Mouse (Mus musculus): ENCODE measurements at regions not wholly inside any gene's neighbourhood (a gene's known extent, or its start where the extent isn't known, plus 50 kb on each side); places are given as distances from the start of the nearest gene placed in this dataset.

DNA sequence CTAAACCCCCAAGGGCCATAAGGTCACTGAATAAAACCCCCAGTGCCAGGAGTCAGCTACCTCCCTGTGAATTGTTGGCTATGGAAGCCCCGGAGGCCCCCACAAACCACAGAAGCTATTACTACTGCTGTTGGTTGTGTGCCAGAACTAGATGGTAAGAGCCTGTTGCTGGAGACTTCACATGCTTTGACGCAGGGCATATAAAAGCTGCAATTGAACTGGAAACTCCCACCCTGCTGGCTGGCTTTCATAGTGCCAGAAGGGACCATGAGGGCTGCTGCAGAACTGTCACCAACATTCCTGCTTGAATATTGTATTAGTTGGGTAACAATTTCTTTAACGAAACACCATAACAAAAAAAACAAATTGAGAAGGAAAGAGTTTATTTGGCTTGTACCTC is 66.9 kb upstream of the Tbc1d5 start:
- no peak overlapping the region for H3K27ac ChIP-seq (ENCODE audit: low read depth)
- no peak overlapping the region for H3K4me3 ChIP-seq (ENCODE audit: low read depth, low read length)
- TF ChIP-seq CTCF (IDR thresholded peaks at IDR 0.05; ENCODE audit: low read depth) (no peak), EP300 (IDR thresholded peaks at IDR 0.05; ENCODE audit: low read depth) (no peak)
- no peaks in the 10 kb centered on the region for H3K9me3 ChIP-seq (ENCODE audit: low read length)
- DNase-seq (no peak), ATAC-seq (no peak)
- H3K4me2 ChIP-seq (ENCODE audit: low read depth, low read length), result no peak overlapping the region
- no peaks in the 10 kb centered on the region for H3K27me3 ChIP-seq (ENCODE audit: insufficient read depth, low read length)
- 76% methylated on average over 3 of the region's 3 CpGs for WGBS (ENCODE audit: insufficient replicate concordance)
- no peaks in the 10 kb centered on the region for H3K4me1 ChIP-seq (ENCODE audit: insufficient read depth)
- no peak overlapping the region for H3K9ac ChIP-seq (replicated peaks)
- no peaks in the 10 kb centered on the region for H3K36me3 ChIP-seq (replicated peaks; ENCODE audit: insufficient read depth, low read length)

DNA sequence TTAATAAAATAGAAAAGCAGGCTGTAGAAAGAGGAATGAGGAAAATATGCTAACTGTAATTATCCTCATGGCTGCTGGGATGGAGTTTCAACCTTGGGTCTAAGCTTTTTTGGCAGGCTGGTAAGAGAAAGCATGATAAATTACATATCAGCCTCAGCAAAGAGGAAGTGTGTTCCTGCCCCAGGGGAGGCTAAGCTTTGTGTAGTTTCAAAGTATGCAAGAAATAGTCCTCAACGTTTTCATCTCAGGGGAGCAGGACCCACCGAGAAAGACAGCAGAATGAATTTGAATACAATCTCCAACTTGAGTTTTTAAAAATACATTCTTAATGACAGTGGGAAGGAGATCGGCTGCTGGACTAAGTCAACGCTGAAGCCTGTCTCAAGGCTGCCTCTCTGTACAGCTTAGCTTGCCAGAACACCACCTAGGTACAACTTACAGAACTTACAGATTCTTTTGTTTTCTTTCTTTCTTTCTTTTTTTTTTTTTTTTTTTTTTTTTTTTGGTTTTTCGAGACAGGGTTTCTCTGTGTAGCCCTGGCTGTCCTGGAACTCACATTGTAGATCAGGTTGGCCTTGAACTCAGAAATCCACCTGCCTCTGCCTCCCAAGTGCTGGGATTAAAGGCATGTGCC is 61.3 kb upstream of the Tbc1d5 start:
- Histone ChIP-seq H3K36me3 (replicated peaks; ENCODE audit: insufficient read depth, low read length) (no peaks in the 10 kb centered on the region), H3K9me3 (ENCODE audit: low read length) (no peaks in the 10 kb centered on the region), H3K4me3 (ENCODE audit: low read depth, low read length) (no peak overlapping the region), H3K4me1 (ENCODE audit: insufficient read depth) (no peaks in the 10 kb centered on the region), H3K9ac (replicated peaks) (no peak overlapping the region), H3K27me3 (ENCODE audit: insufficient read depth, low read length) (no peaks in the 10 kb centered on the region), H3K4me2 (ENCODE audit: low read depth, low read length) (no peak overlapping the region), H3K27ac (ENCODE audit: low read depth) (0 out of 2 replicates have a peak overlapping the region, but pooled peaks have one; percentile 7)
- ATAC-seq, result no peak
- peak; percentile 18 for DNase-seq
- WGBS (ENCODE audit: insufficient replicate concordance), result 44% methylated on average over 4 of the region's 5 CpGs
- TF ChIP-seq CTCF (IDR thresholded peaks at IDR 0.05; ENCODE audit: low read depth), result no peak

GRCm38 (mm10) chr17:51239465-51239864 is 60.3 kb upstream of the Tbc1d5 start:
- Histone ChIP-seq H3K4me2 (ENCODE audit: low read depth, low read length) (no peak overlapping the region), H3K9ac (replicated peaks) (no peak overlapping the region), H3K27ac (ENCODE audit: low read depth) (no peak overlapping the region), H3K4me1 (ENCODE audit: insufficient read depth) (no peaks in the 10 kb centered on the region), H3K9me3 (ENCODE audit: low read length) (no peaks in the 10 kb centered on the region), H3K4me3 (ENCODE audit: low read depth, low read length) (no peak overlapping the region), H3K27me3 (ENCODE audit: insufficient read depth, low read length) (no peaks in the 10 kb centered on the region), H3K36me3 (replicated peaks; ENCODE audit: insufficient read depth, low read length) (no peaks in the 10 kb centered on the region)
- ATAC-seq (no peak), DNase-seq (no peak)
- TF ChIP-seq EP300 (IDR thresholded peaks at IDR 0.05; ENCODE audit: low read depth) (no peak), CTCF (IDR thresholded peaks at IDR 0.05; ENCODE audit: low read depth) (no peak)
- WGBS (ENCODE audit: insufficient replicate concordance), result 27% methylated on average over 3 of the region's 3 CpGs

Measured in liver, postnatal 0 days (tissue).